Mouse (Mus musculus): ENCODE data around the gene Tbk1. TPM values are rescaled to one million over a fixed set of nuclear protein-coding genes. Genes with fewer than 3 reads are reported as not detected.

Tbk1 gene
- total RNA-seq, 2 experiments from 2014 or later = 42.5 to 44.6 TPM

- no peak for DNase-seq (ENCODE audit: low spot score in 2 of 2)
These were observed 30.3 kb downstream of the Tbk1 start for GRCm38 (mm10) chr10:121556263-121556662.

GRCm38 (mm10) chr10:121550334-121550733 lies 36.3 kb downstream of the Tbk1 start:
- intact Hi-C loops (cut with DNase I) = no loop called here
- no peak for DNase-seq (ENCODE audit: low spot score in 2 of 2)

More at GRCm38 (mm10) chr10:121556263-121556662, 30.3 kb downstream of the Tbk1 start:
- intact Hi-C loops (cut with DNase I) = no loop called here

GRCm38 (mm10) chr10:121549670-121550069 lies 36.9 kb downstream of the Tbk1 start:
- intact Hi-C loops (cut with DNase I) = no loop called here
- DNase-seq (ENCODE audit: low spot score in 2 of 2) = no peak

GRCm38 (mm10) chr10:121547162-121547561 lies 39.4 kb downstream of the Tbk1 start:
- intact Hi-C loops (cut with DNase I) = no loop called here
- no peak for DNase-seq (ENCODE audit: low spot score in 2 of 2)

- intact Hi-C loops (cut with DNase I) = no loop called here
- DNase-seq (ENCODE audit: low spot score in 2 of 2) = no peak
These were observed 43.0 kb downstream of the Tbk1 start for GRCm38 (mm10) chr10:121543577-121543976.

GRCm38 (mm10) chr10:121542156-121542555 lies 44.4 kb downstream of the Tbk1 start:
- DNase-seq (ENCODE audit: low spot score in 2 of 2) = no peak
- intact Hi-C loops (cut with DNase I) = no loop called here

- DNase-seq (ENCODE audit: low spot score in 2 of 2) = no peak
- intact Hi-C loops (cut with DNase I) = no loop called here
These were observed 51.6 kb downstream of the Tbk1 start for GRCm38 (mm10) chr10:121534995-121535394.

GRCm38 (mm10) chr10:121533137-121533872 lies 53.3 kb downstream of the Tbk1 start:
- intact Hi-C loops (cut with DNase I) = no loop called here

GRCm38 (mm10) chr10:121531541-121531940 lies 55.0 kb downstream of the Tbk1 start:
- intact Hi-C loops (cut with DNase I) = no loop called here

More at GRCm38 (mm10) chr10:121533137-121533872, 53.3 kb downstream of the Tbk1 start:
- peak; percentile 76 to 81 for DNase-seq (ENCODE audit: low spot score in 2 of 2)

GRCm38 (mm10) chr10:121530365-121531003 lies 56.1 kb downstream of the Tbk1 start:
- DNase-seq (ENCODE audit: low spot score in 2 of 2) = no peak
- intact Hi-C loops (cut with DNase I) = no loop called here

More at GRCm38 (mm10) chr10:121531541-121531940, 55.0 kb downstream of the Tbk1 start:
- no peak for DNase-seq (ENCODE audit: low spot score in 2 of 2)

GRCm38 (mm10) chr10:121529261-121529660 lies 57.3 kb downstream of the Tbk1 start:
- DNase-seq (ENCODE audit: low spot score in 2 of 2) = no peak

GRCm38 (mm10) chr10:121528470-121528869 lies 58.1 kb downstream of the Tbk1 start:
- intact Hi-C loops (cut with DNase I) = no loop called here
- no peak for DNase-seq (ENCODE audit: low spot score in 2 of 2)

More at GRCm38 (mm10) chr10:121529261-121529660, 57.3 kb downstream of the Tbk1 start:
- intact Hi-C loops (cut with DNase I) = no loop called here

GRCm38 (mm10) chr10:121527114-121527513 lies 59.5 kb downstream of the Tbk1 start:
- DNase-seq (ENCODE audit: low spot score in 2 of 2) = no peak
- intact Hi-C loops (cut with DNase I) = no loop called here

- intact Hi-C loops (cut with DNase I) = no loop called here
- no peak for DNase-seq (ENCODE audit: low spot score in 2 of 2)
These were observed 65.5 kb downstream of the Tbk1 start for GRCm38 (mm10) chr10:121520923-121521585.

- intact Hi-C loops (cut with DNase I) = loop anchor here (5.0 kb wide), 1 partner anchor 37 kb away; no protein-coding TSS in a partner anchor
These were observed 66.9 kb downstream of the Tbk1 start for GRCm38 (mm10) chr10:121519710-121520109.

GRCm38 (mm10) chr10:121516008-121516600 lies 70.5 kb downstream of the Tbk1 start:
- intact Hi-C loops (cut with DNase I) = loop anchor here (2.0 to 5.0 kb wide), 2 partner anchors 34 to 107 kb away; no protein-coding TSS in a partner anchor
- DNase-seq (ENCODE audit: low spot score in 2 of 2) = peak; percentile 67 to 87

More at GRCm38 (mm10) chr10:121519710-121520109, 66.9 kb downstream of the Tbk1 start:
- DNase-seq (ENCODE audit: low spot score in 2 of 2) = no peak

GRCm38 (mm10) chr10:121509751-121510643 lies 76.6 kb downstream of the Tbk1 start:
- intact Hi-C loops (cut with DNase I) = loop anchor here (5.0 kb wide), 1 partner anchor 38 kb away; no protein-coding TSS in a partner anchor
- no peak for DNase-seq (ENCODE audit: low spot score in 2 of 2)

GRCm38 (mm10) chr10:121507755-121508544 lies 78.6 kb downstream of the Tbk1 start:
- intact Hi-C loops (cut with DNase I) = loop anchor here (5.0 kb wide), 1 partner anchor 36 kb away; no protein-coding TSS in a partner anchor
- no peak for DNase-seq (ENCODE audit: low spot score in 2 of 2)
